Mouse (Mus musculus) neutrophil, adult 5-6 weeks (primary cell): ENCODE data around the gene Tnfrsf1a. TPM values are rescaled to one million over a fixed set of nuclear protein-coding genes. Genes with fewer than 3 reads are reported as not detected.

ENCODE experiments used
- total RNA-seq: library from RNA; stranded (forward); fragments of 200-1000 nt; gene quantifications from 2 replicates; pipeline ENCODE4 v1.2.3, GENCODE M21; 2017

The Tnfrsf1a gene
- total RNA-seq, 1 experiment from 2014 or later: 202 TPM

Other genes with a start within 250 kb of the Tnfrsf1a start
- 26.8 and 26.9 TPM in 2 replicates for gene Nop2, start 217.5 kb upstream of the Tnfrsf1a start, total RNA-seq
- gene Iffo1, start 204.1 kb upstream of the Tnfrsf1a start, total RNA-seq: 36.6 and 37.5 TPM in 2 replicates
- 562 and 577 TPM in 2 replicates for gene Gapdh, start 182.9 kb upstream of the Tnfrsf1a start, total RNA-seq
- 42.5 and 66.2 TPM in 2 replicates for gene Ncapd2, start 157.7 kb upstream of the Tnfrsf1a start, total RNA-seq
- gene Mrpl51, start 157.6 kb upstream of the Tnfrsf1a start, total RNA-seq: 23.8 and 25.4 TPM in 2 replicates
- 56.0 and 57.8 TPM in 2 replicates for gene Vamp1, start 133.8 kb upstream of the Tnfrsf1a start, total RNA-seq
- gene Tapbpl, start 117.5 kb upstream of the Tnfrsf1a start, total RNA-seq: 22.1 and 24.0 TPM in 2 replicates
- 23.3 and 25.0 TPM in 2 replicates for gene Cd27, start 112.4 kb upstream of the Tnfrsf1a start, total RNA-seq
- gene Tuba3a, start 63.3 kb upstream of the Tnfrsf1a start, total RNA-seq: 0.23 TPM in 1 of 2 replicates, not detected in the other
- gene Ltbr, start 35.5 kb upstream of the Tnfrsf1a start, total RNA-seq: 43.7 and 45.6 TPM in 2 replicates
- 11.6 and 12.6 TPM in 2 replicates for gene Scnn1a, start 28.7 kb upstream of the Tnfrsf1a start, total RNA-seq
- gene Plekhg6, start 31.4 kb downstream of the Tnfrsf1a start, total RNA-seq: 0.25 and 0.35 TPM in 2 replicates
- gene Cd9, start 145.4 kb downstream of the Tnfrsf1a start, total RNA-seq: 199 and 205 TPM in 2 replicates
- 5.7 and 8.6 TPM in 2 replicates for gene Vwf, start 197.4 kb downstream of the Tnfrsf1a start, total RNA-seq